14 mouse cellular contexts compared by ENCODE assay signal in the genomic region with DNA sequence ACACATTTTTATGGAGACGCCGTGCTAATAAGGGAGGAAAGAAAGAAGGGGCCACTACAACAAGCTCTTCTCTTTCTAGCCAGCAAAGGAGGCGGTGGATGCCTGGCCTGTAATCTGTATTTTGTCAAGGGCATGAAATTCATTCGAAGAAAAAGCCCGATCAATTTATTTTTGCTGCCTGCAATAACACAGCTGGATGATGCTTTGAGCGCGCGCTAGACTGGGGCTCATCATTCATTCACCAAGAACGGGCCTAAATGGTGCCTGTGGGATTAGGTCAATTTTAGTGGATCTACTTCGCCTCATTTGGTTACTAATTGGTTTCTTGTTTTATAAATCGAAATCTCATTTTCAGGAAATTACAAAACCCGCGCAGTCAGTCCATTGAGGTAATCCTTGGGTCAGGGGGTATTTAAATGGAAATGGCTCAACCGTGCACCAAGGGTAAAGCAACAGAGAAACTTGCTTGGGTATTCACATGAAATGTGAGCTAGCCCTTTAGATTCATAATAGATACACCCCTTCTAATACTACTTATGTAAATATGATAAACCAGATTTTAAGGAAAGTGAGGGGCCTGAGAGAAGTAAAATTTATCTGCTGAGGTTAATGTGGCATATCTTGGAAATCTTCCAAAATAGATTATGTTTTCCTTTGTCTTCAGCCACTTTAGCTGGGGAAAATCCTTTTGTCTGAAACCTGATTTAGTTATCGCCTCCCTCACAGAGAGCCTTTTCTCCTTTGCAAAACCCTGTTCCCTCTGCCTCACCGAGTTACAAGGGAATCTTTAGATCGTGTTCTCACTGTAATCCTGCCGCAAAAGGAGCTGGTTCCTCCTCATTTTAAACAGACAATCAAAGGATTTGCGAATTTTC. TPM values are rescaled to one million over a fixed set of nuclear protein-coding genes. Genes with fewer than 3 reads are reported as not detected.
DNase-seq lines count a peak whose midpoint lies in the region; ATAC-seq and TF ChIP-seq lines count a peak whose summit lies in the region.
"Had no signal": no experiment of that assay in that cellular context is flagged by ENCODE, and none has a peak within 500 bp of the region (broad histone marks: within the 10 kb centered on the region; RNA-seq: fewer than 3 reads in every experiment).

No protein-coding gene starts in this region.

- no peaks in the 10 kb centered on the region for H3K36me3 ChIP-seq in kidney, postnatal 0 days (ENCODE audit: insufficient read depth, low read length)
- H3K36me3 ChIP-seq in stomach, embryonic 15.5 days: no peaks in the 10 kb centered on the region
- H3K36me3 ChIP-seq in stomach, postnatal 0 days (ENCODE audit: control insufficient read depth, insufficient read depth, low read length): no peaks in the 10 kb centered on the region
- H3K36me3 ChIP-seq: embryonic facial prominence, embryonic 15.5 days; liver, embryonic 15.5 days had no signal

- peak; percentile 15 to 50 for DNase-seq in cerebellum, postnatal 10 days
- DNase-seq in cerebellum, adult 8-10 months: no peak
- peak; percentile 20 for DNase-seq in kidney, postnatal 0 days (ENCODE audit: low spot score)
- DNase-seq in kidney, adult 11 months: no peak
- no peak for DNase-seq in stomach, postnatal 0 days (ENCODE audit: low spot score)
- DNase-seq in gastrocnemius, postnatal 14 days: no peak
- DNase-seq in frontal cortex, postnatal 25 days (ENCODE audit: low spot score in 2 of 2): no peak

- TF ChIP-seq CTCF in kidney, postnatal 0 days (IDR thresholded peaks at IDR 0.05; ENCODE audit: low read depth): no peak
- no peak for TF ChIP-seq CTCF in stomach, postnatal 0 days (IDR thresholded peaks at IDR 0.05; ENCODE audit: low read depth)

- no peaks in the 10 kb centered on the region for H3K4me1 ChIP-seq in kidney, postnatal 0 days (replicated peaks; ENCODE audit: insufficient read depth, low read length)
- 0 out of 2 replicates have a peak, but pooled peaks cover 12% of the 10 kb centered on the region for H3K4me1 ChIP-seq in stomach, embryonic 15.5 days
- H3K4me1 ChIP-seq in stomach, postnatal 0 days (replicated peaks; ENCODE audit: control insufficient read depth, insufficient read depth): no peaks in the 10 kb centered on the region
- H3K4me1 ChIP-seq: liver, embryonic 15.5 days had no signal

- H3K4me3 ChIP-seq in kidney, postnatal 0 days (replicated peaks; ENCODE audit: low read depth, low read length): peak overlapping the region; percentile 34
- no peak overlapping the region for H3K4me3 ChIP-seq in stomach, embryonic 15.5 days (replicated peaks)
- H3K4me3 ChIP-seq in stomach, postnatal 0 days (ENCODE audit: low read depth, low read length): no peak overlapping the region
- H3K4me3 ChIP-seq: liver, embryonic 15.5 days had no signal

- H3K27ac ChIP-seq in kidney, postnatal 0 days: peak overlapping the region; percentile 83
- H3K27ac ChIP-seq in stomach, embryonic 15.5 days: no peak overlapping the region
- H3K27ac ChIP-seq in stomach, postnatal 0 days (replicated peaks): no peak overlapping the region
- H3K27ac ChIP-seq: embryonic facial prominence, embryonic 15.5 days; liver, embryonic 15.5 days had no signal

- intact Hi-C loops in gastrocnemius, postnatal 14 days (cut with DNase I; ENCODE audit: low total_unique reads): no loop called here

- peaks cover 53% of the 10 kb centered on the region for H3K27me3 ChIP-seq in kidney, postnatal 0 days (ENCODE audit: insufficient read depth, low read length)
- H3K27me3 ChIP-seq in stomach, embryonic 15.5 days (replicated peaks): peaks cover 79% of the 10 kb centered on the region
- peaks cover 28% of the 10 kb centered on the region for H3K27me3 ChIP-seq in stomach, postnatal 0 days (ENCODE audit: control insufficient read depth, insufficient read depth, low read length)

- ATAC-seq in kidney, postnatal 0 days (replicated peaks; ENCODE audit: low FRiP score, low read depth): no peak
- no peak for ATAC-seq in stomach, embryonic 15.5 days (ENCODE audit: insufficient read depth, low FRiP score, low read depth)
- ATAC-seq in stomach, postnatal 0 days (ENCODE audit: low FRiP score, low TSS enrichment): no peak

- H3K9me3 ChIP-seq in kidney, postnatal 0 days (replicated peaks; ENCODE audit: low read length): no peaks in the 10 kb centered on the region
- H3K9me3 ChIP-seq in stomach, embryonic 15.5 days: no peaks in the 10 kb centered on the region
- no peaks in the 10 kb centered on the region for H3K9me3 ChIP-seq in stomach, postnatal 0 days (ENCODE audit: control insufficient read depth, low read length)
- H3K9me3 ChIP-seq: embryonic facial prominence, embryonic 15.5 days; liver, embryonic 15.5 days had no signal

- WGBS in kidney, postnatal 0 days: 3% methylated on average over 19 of the region's 19 CpGs
- 10% methylated on average over 19 of the region's 19 CpGs for WGBS in stomach, embryonic 15.5 days
- 12% methylated on average over 19 of the region's 19 CpGs for WGBS in stomach, postnatal 0 days

- peak overlapping the region; percentile 49 for H3K4me2 ChIP-seq in kidney, postnatal 0 days (ENCODE audit: low read length)
- peak overlapping the region; percentile 38; the same call in 1 of the 2 replicates for H3K4me2 ChIP-seq in stomach, embryonic 15.5 days
- no peak overlapping the region for H3K4me2 ChIP-seq in stomach, postnatal 0 days (replicated peaks; ENCODE audit: low read depth)
- H3K4me2 ChIP-seq: liver, embryonic 15.5 days had no signal

- peak overlapping the region; percentile 46; the same call in 1 of the 2 replicates for H3K9ac ChIP-seq in kidney, postnatal 0 days (ENCODE audit: low read depth, low read length)
- H3K9ac ChIP-seq in stomach, embryonic 15.5 days: no peak overlapping the region
- no peak overlapping the region for H3K9ac ChIP-seq in stomach, postnatal 0 days (ENCODE audit: low read length)
- H3K9ac ChIP-seq: embryonic facial prominence, embryonic 15.5 days; liver, embryonic 15.5 days had no signal

- TF ChIP-seq EP300 in stomach, postnatal 0 days (optimal IDR thresholded peaks at IDR 0.05): no peak

RNA-seq across cellular contexts. Expression of gene Sim1, which starts 7.3 kb away (rescaled TPM):
- 9.5 TPM in 2 replicates for polyA plus RNA-seq in kidney, postnatal 0 days (2015; fragmentation: Nextera tagmentation; extraction: Ambion mirVana)
- polyA plus RNA-seq in stomach, embryonic 15.5 days (2015; fragmentation: Nextera tagmentation; extraction: Ambion mirVana): 0.23 and 0.61 TPM in 2 replicates
- polyA plus RNA-seq in stomach, postnatal 0 days (2015; fragmentation: Nextera tagmentation; extraction: Ambion mirVana): not detected in 2 replicates
- under 1 TPM; 0.27 to 0.47 TPM for total RNA-seq in gastrocnemius, postnatal 14 days (2021)
- total RNA-seq: heart, adult 8-10 months; hematopoietic stem cell, adult 5-6 weeks; megakaryocyte progenitor cell, adult 5-6 weeks had no signal
- polyA plus RNA-seq: cerebellum, adult 2 months; liver, embryonic 15.5 days had no signal

Comparison
In these comparisons a context has a peak if more than half of its experiments do, and no peak if none do; other contexts are left out.
1. DNase-seq: peak in cerebellum, postnatal 10 days (2 of 2) and kidney, postnatal 0 days (single experiment); none in cerebellum, adult 8-10 months (single experiment), kidney, adult 11 months (single experiment), stomach, postnatal 0 days (single experiment), gastrocnemius, postnatal 14 days (single experiment) and frontal cortex, postnatal 25 days (0 of 2).